Mouse (Mus musculus): ENCODE measurements around the gene Snrnp25. TPM values are rescaled to one million over a fixed set of nuclear protein-coding genes. Genes with fewer than 3 reads are reported as not detected.

The Snrnp25 gene
- 59.6 and 60.9 TPM in 2 replicates for polyA plus RNA-seq (2015; fragmentation: Nextera tagmentation; extraction: Ambion mirVana)

DNA sequence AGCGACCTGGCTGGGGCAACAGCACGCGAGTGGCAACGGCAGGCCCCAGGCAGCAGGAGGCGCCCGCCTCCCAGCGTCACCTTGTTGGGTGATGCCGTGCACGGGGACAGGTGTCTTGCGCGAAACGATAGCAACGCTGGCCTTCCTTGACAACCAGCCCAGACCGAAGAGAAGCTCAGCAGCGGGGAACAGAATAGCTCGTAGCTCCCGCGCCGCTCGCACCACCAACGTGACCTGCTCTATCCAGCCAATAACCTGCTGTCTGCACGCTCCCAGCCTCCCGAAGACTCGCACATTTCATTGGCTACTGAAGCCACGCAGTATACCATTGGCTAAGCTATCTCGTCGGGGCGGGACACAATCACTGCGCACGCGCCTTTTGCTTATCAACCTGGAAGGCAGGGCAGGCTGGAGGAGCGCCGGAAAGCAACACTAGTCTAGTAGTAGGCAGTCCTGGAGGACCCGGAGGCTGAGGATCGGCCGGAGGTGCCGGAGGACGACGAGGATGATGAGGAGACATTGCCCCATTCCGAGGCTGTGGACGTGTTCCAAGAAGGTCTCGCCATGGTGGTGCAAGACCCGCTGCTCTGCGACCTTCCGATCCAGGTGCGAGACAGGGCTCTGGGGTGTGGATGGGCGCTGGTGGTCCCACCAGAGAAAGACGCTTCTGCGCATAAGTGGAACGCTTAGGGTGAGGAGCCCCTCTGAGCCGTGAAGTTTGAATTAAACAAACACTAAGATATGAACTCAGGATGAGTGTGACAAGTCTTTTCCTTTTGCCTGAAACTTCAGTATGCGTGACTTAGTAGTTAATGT lies at the start of gene Snrnp25:
Snrnp25 (plus strand) TSS at position 358 of the 816 bp plus-strand sequence.
- H3K4me1 ChIP-seq, result peaks cover 15% of the 10 kb centered on the region
- no peaks in the 10 kb centered on the region for H3K9me3 ChIP-seq (replicated peaks)
- H3K27me3 ChIP-seq, result peaks cover 12% of the 10 kb centered on the region
- H3K4me3 ChIP-seq (replicated peaks), result peak within 1 kb of the TSS; percentile 65
- peak within 1 kb of the TSS; percentile 61 for H3K27ac ChIP-seq
- peak within 1 kb of the TSS; percentile 70 for H3K9ac ChIP-seq
- H3K4me2 ChIP-seq, result peak within 1 kb of the TSS; percentile 85
- peaks cover 34% of the 10 kb centered on the region for H3K36me3 ChIP-seq
- peak; percentile 100 for ATAC-seq (replicated peaks; ENCODE audit: low FRiP score)
- WGBS, result under 1% methylated on average over 52 of the region's 52 CpGs

DNA sequence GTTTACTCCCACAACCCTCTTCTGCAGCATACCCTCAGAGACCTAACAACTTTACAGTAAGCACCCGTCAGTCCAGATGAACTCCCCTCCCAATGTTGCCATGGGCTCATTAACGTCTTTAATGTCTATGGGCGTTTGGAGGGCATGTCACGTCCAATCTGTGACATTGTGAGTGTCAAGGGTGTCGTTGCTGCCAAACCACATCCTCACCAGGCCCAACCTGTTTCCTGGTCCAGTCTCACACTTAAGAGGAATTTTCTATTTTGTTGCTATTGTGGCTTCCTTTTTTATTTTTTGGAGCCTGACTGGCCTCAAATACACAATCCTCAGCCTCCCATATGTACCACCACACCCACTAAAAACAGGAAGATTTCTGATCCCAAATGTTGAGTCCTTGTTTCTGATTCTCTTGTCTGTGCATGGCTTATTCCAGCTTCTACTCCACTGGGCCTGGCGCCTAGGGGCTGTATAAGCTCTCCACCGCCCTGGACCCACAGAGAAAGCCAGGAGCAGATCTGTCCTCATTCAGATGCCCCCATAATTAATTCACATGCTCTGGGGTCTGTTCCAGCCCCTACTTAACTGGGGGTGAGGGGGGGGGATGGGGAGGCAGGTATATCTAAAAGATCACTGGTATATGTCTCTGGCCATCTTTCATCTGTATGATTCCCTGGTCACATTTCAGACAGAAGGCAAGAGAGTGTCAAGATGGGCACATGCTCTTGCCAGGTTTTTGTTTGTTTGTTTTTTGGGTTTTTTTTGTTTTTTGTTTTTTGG lies 48.2 kb upstream of the Snrnp25 start:
- H3K36me3 ChIP-seq, result no peaks in the 10 kb centered on the region
- H3K27me3 ChIP-seq, result peaks cover 22% of the 10 kb centered on the region
- no peak overlapping the region for H3K27ac ChIP-seq
- H3K4me2 ChIP-seq, result no peak overlapping the region
- no peak overlapping the region for H3K9ac ChIP-seq
- H3K9me3 ChIP-seq (replicated peaks), result no peaks in the 10 kb centered on the region
- peaks cover 14% of the 10 kb centered on the region for H3K4me1 ChIP-seq
- no peak overlapping the region for H3K4me3 ChIP-seq (replicated peaks)
- WGBS, result 80% methylated on average over 7 of the region's 7 CpGs
- no peak for ATAC-seq (replicated peaks; ENCODE audit: low FRiP score)

- Histone ChIP-seq H3K4me3 (replicated peaks) (no peak overlapping the region), H3K36me3 (no peaks in the 10 kb centered on the region), H3K27me3 (peaks cover 22% of the 10 kb centered on the region), H3K27ac (no peak overlapping the region), H3K4me1 (peaks cover 19% of the 10 kb centered on the region), H3K4me2 (no peak overlapping the region), H3K9ac (no peak overlapping the region), H3K9me3 (replicated peaks) (no peaks in the 10 kb centered on the region)
- WGBS, result 69% methylated on average over 18 of the region's 18 CpGs
- ATAC-seq (replicated peaks; ENCODE audit: low FRiP score), result no peak
Measured at GRCm38 (mm10) chr11:32157791-32158594, 47.2 kb upstream of the Snrnp25 start.

DNA sequence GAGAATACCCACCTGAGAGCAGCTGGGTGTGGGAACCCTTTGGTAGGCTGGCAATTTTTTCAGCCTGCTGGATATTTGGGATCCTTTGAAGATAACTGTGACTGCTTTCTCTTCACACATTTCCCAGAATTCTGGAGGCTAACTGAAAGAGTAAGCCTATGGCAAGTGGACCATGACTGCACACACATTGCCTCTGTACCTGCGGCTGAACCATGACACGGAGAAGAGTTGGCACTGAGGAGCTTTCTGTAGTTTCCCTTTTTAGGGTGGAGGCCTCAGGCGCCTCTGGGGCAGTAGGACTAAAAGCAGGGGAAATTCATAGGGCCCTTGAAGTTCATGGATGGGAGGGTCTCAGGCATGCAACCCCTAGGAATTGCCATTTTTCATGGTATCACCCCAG lies 46.0 kb upstream of the Snrnp25 start:
- H3K4me3 ChIP-seq (replicated peaks), result no peak overlapping the region
- no peak overlapping the region for H3K4me2 ChIP-seq
- peaks cover 22% of the 10 kb centered on the region for H3K27me3 ChIP-seq
- H3K9me3 ChIP-seq (replicated peaks), result no peaks in the 10 kb centered on the region
- 72% methylated on average over 3 of the region's 3 CpGs for WGBS
- H3K27ac ChIP-seq, result no peak overlapping the region
- peaks cover 19% of the 10 kb centered on the region for H3K4me1 ChIP-seq
- no peak overlapping the region for H3K9ac ChIP-seq
- no peak for ATAC-seq (replicated peaks; ENCODE audit: low FRiP score)
- H3K36me3 ChIP-seq, result no peaks in the 10 kb centered on the region

DNA sequence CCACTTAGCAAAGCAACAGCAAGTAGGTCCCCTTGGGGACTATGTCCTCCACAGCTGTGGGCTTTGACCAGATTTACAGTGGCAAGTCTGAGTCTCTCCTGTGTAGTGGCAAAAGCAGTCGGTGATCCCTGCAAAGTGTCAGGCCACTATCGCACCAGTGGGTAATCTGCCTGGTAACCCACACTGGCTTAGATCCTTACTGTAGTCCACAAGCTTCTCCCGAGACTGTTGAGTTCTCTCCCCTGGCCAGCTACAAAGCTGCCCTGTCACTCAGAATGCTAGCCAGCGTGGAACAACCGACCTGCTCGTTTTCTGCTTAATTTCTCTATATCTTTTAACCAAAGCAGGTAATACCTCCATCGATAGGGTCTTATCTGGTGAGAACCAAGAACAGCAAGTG lies 44.9 kb upstream of the Snrnp25 start:
- Histone ChIP-seq H3K4me2 (no peak overlapping the region), H3K4me1 (peaks cover 19% of the 10 kb centered on the region), H3K9ac (no peak overlapping the region), H3K4me3 (replicated peaks) (no peak overlapping the region), H3K27me3 (peaks cover 22% of the 10 kb centered on the region), H3K27ac (peak overlapping the region; percentile 41), H3K36me3 (no peaks in the 10 kb centered on the region), H3K9me3 (replicated peaks) (no peaks in the 10 kb centered on the region)
- no peak for ATAC-seq (replicated peaks; ENCODE audit: low FRiP score)
- 72% methylated on average over 7 of the region's 7 CpGs for WGBS

DNA sequence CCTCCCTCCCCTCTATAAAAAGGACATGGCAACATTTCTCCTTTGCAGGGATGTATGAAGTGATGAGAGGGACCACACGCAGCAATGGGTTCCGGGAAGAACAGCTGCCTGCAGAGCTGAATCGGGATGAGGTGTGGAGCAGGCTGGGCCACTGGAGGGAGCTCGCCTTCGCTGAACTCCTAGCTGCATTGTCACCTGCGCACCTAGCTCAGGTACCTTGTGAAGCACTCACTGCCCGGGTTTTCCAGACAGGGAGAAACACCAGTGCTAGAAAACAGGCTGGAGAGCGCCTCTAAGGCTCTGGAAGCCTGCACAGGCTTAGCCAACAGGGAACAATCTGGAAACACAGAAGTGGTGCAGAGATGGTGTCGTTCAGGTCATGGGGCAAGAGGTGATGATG lies 43.7 kb upstream of the Snrnp25 start:
- H3K9me3 ChIP-seq (replicated peaks), result no peaks in the 10 kb centered on the region
- peaks cover 19% of the 10 kb centered on the region for H3K4me1 ChIP-seq
- peak overlapping the region; percentile 73 for H3K4me2 ChIP-seq
- WGBS, result 4% methylated on average over 9 of the region's 9 CpGs
- no peaks in the 10 kb centered on the region for H3K36me3 ChIP-seq
- ATAC-seq (replicated peaks; ENCODE audit: low FRiP score), result peak; percentile 61
- H3K9ac ChIP-seq, result peak overlapping the region; percentile 35
- peaks cover 22% of the 10 kb centered on the region for H3K27me3 ChIP-seq
- H3K27ac ChIP-seq, result no peak overlapping the region
- H3K4me3 ChIP-seq (replicated peaks), result peak overlapping the region; percentile 41

DNA sequence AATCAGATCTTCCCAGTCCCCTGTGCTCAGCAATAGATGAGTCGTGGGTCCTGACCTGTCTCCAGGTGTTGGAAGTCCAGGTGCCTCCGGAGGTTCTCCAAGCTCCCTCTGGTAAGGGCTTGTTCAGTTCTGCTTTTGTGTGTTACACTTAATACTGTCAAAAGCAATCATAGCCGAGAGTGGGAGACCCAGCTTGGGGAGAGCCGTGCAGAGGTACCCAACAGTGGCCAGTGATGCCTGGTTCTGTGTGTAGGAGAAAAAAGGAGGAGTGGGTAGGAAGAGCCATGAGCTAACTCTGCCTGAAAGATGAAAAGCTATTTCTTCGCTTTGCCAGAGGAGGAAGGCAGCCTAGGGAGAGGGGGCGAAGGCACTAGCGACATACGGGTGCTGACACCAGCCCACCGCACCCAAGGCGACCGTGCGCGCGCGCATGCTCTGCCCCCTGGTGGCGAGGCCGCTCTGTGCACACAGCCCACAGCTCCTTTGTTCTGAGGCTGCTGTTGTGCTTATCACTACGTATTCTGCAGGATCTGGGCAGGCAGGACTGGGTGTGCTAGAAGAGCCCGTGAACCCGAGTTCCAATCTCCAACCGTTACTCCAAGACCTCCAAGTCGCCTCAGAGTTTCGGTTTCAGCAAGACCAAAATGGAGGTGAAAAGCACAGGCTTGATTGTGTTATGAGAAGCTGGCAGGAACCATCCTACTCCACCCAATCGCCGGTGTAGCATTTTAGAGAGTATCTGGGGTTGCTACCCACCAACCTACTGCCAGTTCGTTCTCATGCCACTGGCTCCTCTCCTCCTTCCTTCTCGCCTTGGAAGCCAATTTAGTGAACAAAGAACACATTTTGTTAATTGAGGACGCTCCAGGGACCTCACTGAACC lies 43.1 kb upstream of the Snrnp25 start:
- H3K4me3 ChIP-seq (replicated peaks), result peak overlapping the region; percentile 41
- H3K4me2 ChIP-seq, result peak overlapping the region; percentile 73
- H3K9ac ChIP-seq, result peak overlapping the region; percentile 35
- no peaks in the 10 kb centered on the region for H3K9me3 ChIP-seq (replicated peaks)
- peaks cover 19% of the 10 kb centered on the region for H3K4me1 ChIP-seq
- peak; percentile 90 for ATAC-seq (replicated peaks; ENCODE audit: low FRiP score)
- no peaks in the 10 kb centered on the region for H3K36me3 ChIP-seq
- no peak overlapping the region for H3K27ac ChIP-seq
- WGBS, result 17% methylated on average over 28 of the region's 28 CpGs
- peaks cover 22% of the 10 kb centered on the region for H3K27me3 ChIP-seq

DNA sequence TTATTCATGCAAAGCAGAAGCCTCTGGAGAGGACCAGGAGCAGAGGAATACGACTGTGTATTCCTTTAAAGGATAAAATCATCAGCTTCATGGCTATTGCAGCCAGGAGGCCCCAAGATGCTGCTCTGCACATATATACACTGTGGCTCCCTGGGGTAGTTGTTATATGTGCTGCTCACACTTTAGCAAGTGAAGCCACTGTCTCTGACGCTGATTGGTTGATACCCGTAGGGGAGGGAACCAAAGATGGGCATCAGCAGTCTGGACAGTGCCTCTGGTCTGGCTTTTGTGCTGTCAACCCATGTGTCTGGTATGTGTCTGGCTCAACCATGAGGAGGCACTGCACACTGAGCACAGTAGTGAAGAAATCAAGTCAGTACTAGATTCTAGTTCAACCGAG lies 38.5 kb upstream of the Snrnp25 start:
- ATAC-seq (replicated peaks; ENCODE audit: low FRiP score), result no peak
- H3K9me3 ChIP-seq (replicated peaks), result no peaks in the 10 kb centered on the region
- H3K9ac ChIP-seq, result no peak overlapping the region
- no peak overlapping the region for H3K4me2 ChIP-seq
- no peak overlapping the region for H3K27ac ChIP-seq
- no peak overlapping the region for H3K4me3 ChIP-seq (replicated peaks)
- no peaks in the 10 kb centered on the region for H3K36me3 ChIP-seq
- peaks cover 4% of the 10 kb centered on the region for H3K27me3 ChIP-seq
- peaks cover 9% of the 10 kb centered on the region for H3K4me1 ChIP-seq
- 80% methylated on average over 4 of the region's 4 CpGs for WGBS

- WGBS, result 86% methylated on average over 1 of the region's 1 CpGs
- Histone ChIP-seq H3K4me3 (replicated peaks) (no peak overlapping the region), H3K9ac (no peak overlapping the region), H3K36me3 (no peaks in the 10 kb centered on the region), H3K27me3 (no peaks in the 10 kb centered on the region; the same call in 1 of the 2 replicates), H3K27ac (no peak overlapping the region), H3K4me1 (no peaks in the 10 kb centered on the region), H3K9me3 (replicated peaks) (no peaks in the 10 kb centered on the region), H3K4me2 (no peak overlapping the region)
- no peak for ATAC-seq (replicated peaks; ENCODE audit: low FRiP score)
Measured at GRCm38 (mm10) chr11:32178506-32178905, 26.7 kb upstream of the Snrnp25 start.

DNA sequence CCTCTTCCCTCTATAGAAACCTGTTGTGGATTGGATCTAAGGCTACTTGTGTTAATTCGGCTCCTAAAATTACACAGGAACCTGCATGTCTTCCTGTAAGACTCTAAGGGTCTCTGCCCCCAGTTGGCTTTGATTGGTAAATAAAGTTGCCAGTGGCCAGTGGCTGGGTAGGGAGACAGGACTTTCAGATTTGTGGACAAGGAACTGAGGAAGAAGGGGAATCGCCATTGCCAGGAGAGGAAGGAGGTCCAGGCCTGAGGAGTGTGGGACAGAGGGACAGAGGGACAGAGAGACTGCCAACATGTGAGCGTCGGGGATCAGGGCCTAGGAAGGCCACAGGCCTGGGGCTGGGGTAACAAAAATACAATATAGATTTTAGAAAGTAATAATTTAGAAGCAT lies 24.0 kb upstream of the Snrnp25 start:
- Histone ChIP-seq H3K9me3 (replicated peaks) (no peaks in the 10 kb centered on the region), H3K4me2 (no peak overlapping the region), H3K36me3 (no peaks in the 10 kb centered on the region), H3K4me1 (no peaks in the 10 kb centered on the region), H3K9ac (no peak overlapping the region), H3K27ac (no peak overlapping the region), H3K4me3 (replicated peaks) (no peak overlapping the region), H3K27me3 (no peaks in the 10 kb centered on the region; the same call in 1 of the 2 replicates)
- ATAC-seq (replicated peaks; ENCODE audit: low FRiP score), result no peak
- 83% methylated on average over 4 of the region's 4 CpGs for WGBS

Measured in kidney, embryonic 15.5 days (tissue).